Mouse (Mus musculus) midbrain, embryonic 10.5 days (tissue): ENCODE data around the gene 4930522H14Rik. TPM values are rescaled to one million over a fixed set of nuclear protein-coding genes. Genes with fewer than 3 reads are reported as not detected.

Experiments used
- DNase-seq: peaks from one replicate; pipeline ENCODE4 v3.0.0-alpha.2; 2017; ENCODE audit warnings: low spot score
- H3K27ac ChIP-seq: fragments of 300-500 bp; sonication (generic); replicated peaks from 2 replicates; pipeline ENCODE4 v1.5.1; 2016; ENCODE audit warnings: mild to moderate bottlenecking
- H3K27me3 ChIP-seq: fragments of 300-500 bp; sonication (generic); 2 replicates; pipeline ENCODE4 v1.6.1; 2016; ENCODE audit warnings: low read depth, mild to moderate bottlenecking; ENCODE audit not compliant: poor library complexity, severe bottlenecking
- H3K36me3 ChIP-seq: fragments of 300-500 bp; sonication (generic); 2 replicates; pipeline ENCODE4 v1.6.1; 2016; ENCODE audit warnings: mild to moderate bottlenecking, moderate library complexity
- H3K4me1 ChIP-seq: fragments of 300-500 bp; sonication (generic); 2 replicates; pipeline ENCODE4 v1.6.1; 2016
- H3K4me3 ChIP-seq: fragments of 300-500 bp; sonication (generic); 2 replicates; pipeline ENCODE4 v1.5.1; 2016; ENCODE audit warnings: mild to moderate bottlenecking, moderate library complexity
- H3K9me3 ChIP-seq: fragments of 300-500 bp; sonication (generic); replicated peaks from 2 replicates; pipeline ENCODE4 v1.6.1; 2016; ENCODE audit warnings: mild to moderate bottlenecking
- WGBS: fragments of 180-500 bp; shearing (Covaris S2); methylation state at CpG from one replicate; pipeline ENCODE4 v1.1.7; 2016; 5-methylcytosine and 5-hydroxymethylcytosine counted together
- polyA plus RNA-seq: library from polyadenylated mRNA; unstranded; fragments of >200 nt; fragmentation: Nextera tagmentation; extraction: Ambion mirVana; gene quantifications from 2 replicates; pipeline ENCODE4 v1.2.1, GENCODE M21; 2016

The 4930522H14Rik gene
- polyA plus RNA-seq, 1 experiment from 2014 or later, result not detected

DNA sequence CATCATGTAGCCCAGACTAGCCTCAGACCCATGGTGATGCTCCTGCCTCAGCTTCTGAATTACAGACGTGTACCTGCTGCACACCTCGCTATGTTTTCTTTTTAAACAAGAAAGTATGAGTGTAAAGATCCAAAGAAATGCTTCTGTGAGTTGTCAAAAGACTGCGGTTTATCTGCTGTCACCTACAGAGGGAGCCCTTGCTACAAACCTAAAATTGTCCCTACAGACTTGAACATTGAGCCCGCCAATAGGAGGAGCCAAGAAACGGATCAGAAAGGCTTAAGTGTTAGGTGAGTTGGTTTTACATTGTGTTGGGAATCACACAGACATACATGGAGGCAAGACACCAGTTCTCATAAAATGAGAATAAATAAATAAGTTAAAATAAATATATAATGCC, 26.2 kb downstream of the 4930522H14Rik start:
- WGBS, result 7% methylated on average over 5 of the region's 5 CpGs

DNA sequence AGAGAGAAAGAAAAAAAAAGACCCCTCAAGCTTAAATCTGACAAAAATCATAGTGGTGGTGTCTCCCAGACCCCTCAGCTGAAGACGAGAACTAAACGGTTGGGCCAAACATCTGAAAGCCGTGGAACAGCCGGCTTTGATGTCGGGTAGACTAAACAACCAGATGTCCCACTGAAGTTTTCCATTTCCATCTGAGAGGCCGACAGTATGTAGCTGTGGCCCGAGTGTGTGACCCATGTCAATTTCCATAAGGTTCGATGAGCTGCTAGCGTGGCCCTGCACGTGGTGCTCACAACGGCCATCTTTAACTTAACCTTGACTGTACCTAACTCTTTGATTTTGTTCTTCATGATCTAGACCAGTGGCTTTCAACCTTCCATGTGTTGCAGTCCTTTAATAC, 32.6 kb downstream of the 4930522H14Rik start:
- no peak overlapping the region for H3K27ac ChIP-seq
- H3K4me1 ChIP-seq, result no peaks in the 10 kb centered on the region
- H3K27me3 ChIP-seq, result no peaks in the 10 kb centered on the region
- no peak overlapping the region for H3K4me3 ChIP-seq
- H3K9me3 ChIP-seq, result no peaks in the 10 kb centered on the region
- no peak for DNase-seq
- no peaks in the 10 kb centered on the region for H3K36me3 ChIP-seq
- 85% methylated on average over 11 of the region's 11 CpGs for WGBS

More for the DNA sequence above, 26.2 kb downstream of the 4930522H14Rik start:
- H3K36me3 ChIP-seq, result no peaks in the 10 kb centered on the region
- no peaks in the 10 kb centered on the region for H3K27me3 ChIP-seq
- H3K9me3 ChIP-seq, result no peaks in the 10 kb centered on the region
- H3K4me1 ChIP-seq, result no peaks in the 10 kb centered on the region
- no peak overlapping the region for H3K4me3 ChIP-seq
- no peak overlapping the region for H3K27ac ChIP-seq
- peak; percentile 31 for DNase-seq

DNA sequence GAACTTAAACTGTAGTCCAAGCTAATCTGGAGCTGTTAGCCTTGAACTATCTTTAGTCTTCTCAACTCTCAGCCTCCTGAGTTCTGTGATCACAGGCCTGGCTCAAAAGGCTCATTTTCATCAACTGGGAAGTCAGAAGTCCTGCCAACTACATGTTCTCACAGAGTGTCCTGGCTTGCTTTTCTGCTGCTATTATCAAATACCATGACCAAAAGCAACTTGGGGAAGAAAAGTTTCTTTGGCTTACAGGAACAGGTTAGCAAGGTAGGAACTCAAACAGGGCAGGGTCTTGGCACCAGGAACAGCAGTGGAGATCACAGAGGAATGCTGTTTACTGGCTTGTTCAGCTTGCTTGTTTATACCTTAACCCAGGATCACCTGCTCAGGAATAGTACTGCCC, 37.5 kb downstream of the 4930522H14Rik start:
- Histone ChIP-seq H3K9me3 (no peaks in the 10 kb centered on the region), H3K27me3 (no peaks in the 10 kb centered on the region), H3K4me1 (no peaks in the 10 kb centered on the region), H3K27ac (no peak overlapping the region), H3K4me3 (no peak overlapping the region), H3K36me3 (no peaks in the 10 kb centered on the region)
- DNase-seq, result no peak

DNA sequence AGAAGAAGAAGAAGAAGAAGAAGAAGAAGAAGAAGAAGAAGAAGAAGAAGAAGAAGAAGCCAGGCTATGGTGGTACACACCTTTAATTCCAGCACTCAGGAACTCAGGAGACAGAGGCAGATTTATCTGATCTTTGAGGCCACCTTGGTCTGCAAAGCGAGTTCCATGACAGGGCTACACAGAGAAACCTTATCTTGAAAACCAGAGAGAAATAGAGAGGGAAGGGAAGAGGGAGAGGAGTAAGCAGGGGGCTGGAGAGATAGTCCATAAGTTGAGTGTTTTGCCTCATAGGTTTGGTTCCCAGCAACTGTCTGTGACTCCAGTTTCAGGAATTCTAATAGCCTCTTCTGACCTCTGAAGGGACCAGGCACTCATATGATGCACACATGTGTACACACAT, 42.3 kb downstream of the 4930522H14Rik start:
- H3K36me3 ChIP-seq, result no peaks in the 10 kb centered on the region
- WGBS, result 71% methylated on average over 1 of the region's 1 CpGs
- H3K27ac ChIP-seq, result no peak overlapping the region
- no peak overlapping the region for H3K4me3 ChIP-seq
- DNase-seq, result no peak
- H3K9me3 ChIP-seq, result no peaks in the 10 kb centered on the region
- no peaks in the 10 kb centered on the region for H3K27me3 ChIP-seq
- H3K4me1 ChIP-seq, result no peaks in the 10 kb centered on the region

DNA sequence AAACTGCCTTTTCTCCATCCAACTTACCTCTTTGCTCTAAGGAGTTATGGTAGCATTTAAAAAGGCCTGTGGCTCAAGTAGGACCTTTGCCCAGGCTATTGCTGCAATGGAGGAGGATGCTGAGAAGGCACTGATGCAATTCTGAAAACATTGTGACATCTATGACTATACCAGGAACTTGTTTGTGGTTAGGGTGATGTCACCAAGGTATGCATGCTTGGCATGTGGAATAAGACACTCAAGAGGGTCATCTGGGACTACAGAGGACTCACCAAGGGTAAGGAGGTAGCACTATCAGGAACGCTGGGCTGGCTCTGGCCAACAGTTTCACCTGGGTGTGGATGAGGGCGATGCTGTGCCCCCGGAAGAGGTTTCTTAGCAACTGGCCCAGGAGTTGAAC, 46.5 kb downstream of the 4930522H14Rik start, which contains the start of gene Rnf11:
TSS of gene Rnf11 (minus strand) at position 108 of the 400 bp plus-strand sequence.
- DNase-seq, result no peak
- Histone ChIP-seq H3K27me3 (no peaks in the 10 kb centered on the region), H3K9me3 (no peaks in the 10 kb centered on the region), H3K36me3 (no peaks in the 10 kb centered on the region), H3K4me1 (no peaks in the 10 kb centered on the region), H3K27ac (no peak within 1 kb of the TSS), H3K4me3 (no peak within 1 kb of the TSS)
- 73% methylated on average over 3 of the region's 3 CpGs for WGBS

DNA sequence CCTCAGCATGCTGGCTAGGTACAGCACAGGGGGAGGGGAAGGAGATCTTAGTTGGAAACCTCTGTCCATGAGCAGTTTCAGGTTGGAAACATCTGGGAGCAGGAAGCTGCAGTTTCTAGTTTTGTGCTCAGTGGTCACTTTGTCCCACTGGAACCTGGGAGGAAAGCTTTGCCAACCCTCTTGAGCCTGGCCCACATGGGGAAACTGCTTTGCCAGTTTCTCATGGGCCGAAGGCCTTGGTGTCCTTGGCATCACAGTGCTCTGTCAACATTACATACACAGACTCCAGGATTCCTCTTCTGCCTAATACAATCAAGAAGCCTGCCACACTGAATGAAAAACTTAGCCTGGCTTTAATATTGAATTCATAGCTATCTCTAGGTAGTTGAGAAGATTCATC, 48.4 kb downstream of the 4930522H14Rik start:
- no peaks in the 10 kb centered on the region for H3K4me1 ChIP-seq
- H3K9me3 ChIP-seq, result no peaks in the 10 kb centered on the region
- H3K27me3 ChIP-seq, result no peaks in the 10 kb centered on the region
- H3K27ac ChIP-seq, result no peak overlapping the region
- DNase-seq, result no peak
- H3K36me3 ChIP-seq, result no peaks in the 10 kb centered on the region
- 91% methylated on average over 1 of the region's 1 CpGs for WGBS
- H3K4me3 ChIP-seq, result no peak overlapping the region

DNA sequence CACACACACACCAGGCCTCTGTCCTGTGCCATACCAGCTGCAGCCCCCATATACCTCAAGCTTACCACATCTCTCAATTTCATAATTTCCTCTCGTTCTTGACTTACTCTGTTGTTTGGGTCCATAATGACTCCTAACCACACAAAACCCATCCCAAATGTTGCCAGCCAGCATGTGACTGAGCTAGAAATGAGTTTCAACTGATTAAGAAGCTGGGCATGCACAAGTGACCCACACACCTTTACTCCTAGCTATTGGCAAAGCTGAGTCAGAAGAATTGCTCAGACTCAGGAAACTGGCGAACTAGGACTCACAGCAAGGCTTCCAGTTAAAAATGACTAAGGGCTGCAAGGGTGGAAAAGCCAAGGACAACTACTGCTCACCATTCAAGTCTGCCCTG, 49.7 kb downstream of the 4930522H14Rik start:
- H3K4me1 ChIP-seq, result no peaks in the 10 kb centered on the region
- no peaks in the 10 kb centered on the region for H3K27me3 ChIP-seq
- 88% methylated on average over 2 of the region's 2 CpGs for WGBS
- no peak overlapping the region for H3K27ac ChIP-seq
- DNase-seq, result no peak
- H3K36me3 ChIP-seq, result no peaks in the 10 kb centered on the region
- H3K9me3 ChIP-seq, result no peaks in the 10 kb centered on the region
- no peak overlapping the region for H3K4me3 ChIP-seq

DNA sequence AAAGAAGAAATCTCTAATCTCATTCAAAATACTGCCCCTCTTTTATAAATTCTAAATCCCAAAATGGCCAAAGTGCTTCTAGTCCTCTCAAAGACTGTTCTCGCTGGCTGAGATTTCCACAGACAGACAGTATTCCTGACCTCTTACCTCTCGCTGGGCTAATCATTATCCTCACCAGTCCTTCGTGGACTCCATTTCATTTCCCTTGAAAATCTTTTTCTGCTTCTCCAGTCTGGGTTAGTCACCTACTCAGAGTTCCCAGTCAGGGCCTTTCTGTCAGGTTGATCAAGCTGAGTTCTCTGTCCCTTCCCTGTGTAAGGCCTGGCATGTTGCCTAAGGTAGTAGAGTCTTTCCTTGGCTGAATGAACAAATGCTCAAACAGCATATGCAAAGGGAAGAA, 53.6 kb downstream of the 4930522H14Rik start:
- Histone ChIP-seq H3K36me3 (peaks cover 7% of the 10 kb centered on the region), H3K27ac (no peak overlapping the region), H3K4me3 (no peak overlapping the region), H3K27me3 (no peaks in the 10 kb centered on the region), H3K9me3 (no peaks in the 10 kb centered on the region), H3K4me1 (peaks cover 12% of the 10 kb centered on the region)
- WGBS, result 90% methylated on average over 3 of the region's 3 CpGs
- DNase-seq, result no peak

DNA sequence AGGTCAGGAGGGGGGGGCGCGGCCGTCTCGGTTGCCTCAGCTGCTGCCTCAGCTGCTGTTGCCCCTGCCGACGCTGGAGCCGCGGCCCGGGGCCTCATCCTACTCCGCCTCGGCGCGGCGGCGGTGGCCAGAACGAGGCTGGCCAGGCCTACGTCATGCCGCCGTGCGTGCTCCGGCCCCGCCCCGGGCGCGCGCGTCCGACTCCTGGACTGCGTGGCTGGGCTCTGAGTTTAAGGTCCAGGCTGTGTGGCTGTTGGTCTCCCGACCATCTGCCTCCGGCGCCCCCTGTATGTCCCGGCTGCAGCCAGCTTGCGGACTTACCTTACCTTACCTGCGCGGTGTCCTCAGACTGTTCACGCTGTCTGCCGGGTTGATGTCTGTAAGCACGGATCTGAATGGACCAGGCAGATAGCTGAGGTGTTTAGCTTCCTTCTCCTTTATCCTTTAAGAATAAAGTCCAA, 54.5 kb downstream of the 4930522H14Rik start:
- DNase-seq, result peak; percentile 94
- Histone ChIP-seq H3K4me1 (peaks cover 12% of the 10 kb centered on the region), H3K27ac (peak overlapping the region; percentile 98), H3K36me3 (peaks cover 15% of the 10 kb centered on the region), H3K9me3 (no peaks in the 10 kb centered on the region), H3K4me3 (peak overlapping the region; percentile 89), H3K27me3 (no peaks in the 10 kb centered on the region)
- under 1% methylated on average over 39 of the region's 39 CpGs for WGBS

DNA sequence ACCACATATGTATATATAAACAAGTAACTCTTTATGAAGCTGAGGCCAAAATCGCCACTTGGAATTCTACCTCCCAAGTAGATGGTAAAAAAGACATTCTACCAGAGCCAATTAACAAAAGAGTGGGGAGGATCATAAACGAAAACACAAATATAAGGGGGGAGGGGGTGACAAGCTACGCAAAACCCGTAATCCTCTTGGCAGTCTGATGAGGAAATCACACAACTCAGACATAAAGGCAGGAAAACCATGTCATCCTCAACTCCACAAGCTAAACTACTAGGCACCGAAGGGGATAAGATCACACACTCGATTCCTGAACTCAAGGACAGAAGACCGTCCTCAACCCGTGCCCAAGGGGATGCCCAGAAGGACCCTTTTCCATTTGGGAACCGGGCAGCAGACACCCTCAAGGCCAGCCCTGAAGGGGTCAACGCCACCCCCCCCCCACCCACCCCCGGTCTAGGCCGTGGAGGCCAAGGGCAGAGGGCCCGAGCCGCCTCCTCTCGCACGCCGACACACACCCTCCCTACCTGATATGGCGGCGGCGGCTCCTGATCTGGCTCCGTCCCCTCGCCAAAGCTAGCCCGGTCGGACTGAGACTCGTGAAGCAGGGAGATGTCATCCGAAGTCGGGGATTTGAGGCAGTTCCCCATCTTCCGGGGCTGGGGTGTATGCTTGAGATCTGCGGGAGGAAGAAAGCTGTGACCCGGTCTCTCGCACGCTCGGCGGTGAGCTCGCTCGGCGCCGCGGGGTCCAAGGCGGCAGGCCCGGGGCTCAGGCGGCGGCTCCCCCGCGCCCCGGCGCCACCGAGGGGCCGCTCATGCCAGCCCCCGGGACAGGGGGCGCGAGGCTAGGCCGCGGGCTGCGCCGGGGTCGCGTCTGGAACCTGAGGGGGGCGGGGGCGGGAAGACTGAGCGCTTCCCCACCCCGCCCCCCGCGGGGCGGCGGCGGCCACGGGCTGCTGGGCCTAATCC, 55.2 kb downstream of the 4930522H14Rik start:
- Histone ChIP-seq H3K4me3 (peak overlapping the region; percentile 89), H3K36me3 (peaks cover 15% of the 10 kb centered on the region), H3K27me3 (no peaks in the 10 kb centered on the region), H3K27ac (peak overlapping the region; percentile 98), H3K9me3 (no peaks in the 10 kb centered on the region), H3K4me1 (peaks cover 12% of the 10 kb centered on the region)
- WGBS, result 1% methylated on average over 68 of the region's 68 CpGs
- peak; percentile 76 for DNase-seq

DNA sequence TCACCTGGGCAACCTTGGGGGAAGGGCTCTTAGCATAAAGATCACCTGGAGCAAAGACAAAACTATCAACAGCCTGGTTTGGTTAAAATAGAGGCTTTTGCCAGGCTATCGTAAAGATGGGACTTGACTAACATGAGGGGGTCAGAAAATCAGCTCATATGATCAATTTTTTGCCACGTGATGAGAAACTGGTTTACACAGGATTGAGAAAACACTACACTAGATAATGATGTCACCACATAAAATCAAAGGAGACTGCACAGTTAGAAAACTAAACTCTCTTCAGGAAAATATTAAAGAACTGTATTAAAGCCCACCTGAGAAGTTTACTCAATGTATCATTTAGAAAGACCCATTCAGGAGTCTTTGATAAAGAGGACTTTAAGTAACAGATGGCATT, 56.0 kb downstream of the 4930522H14Rik start:
- H3K4me3 ChIP-seq, result peak overlapping the region; percentile 89
- H3K36me3 ChIP-seq, result peaks cover 15% of the 10 kb centered on the region
- H3K9me3 ChIP-seq, result no peaks in the 10 kb centered on the region
- 0 out of 2 replicates have a peak overlapping the region, but pooled peaks have one; percentile 98 for H3K27ac ChIP-seq
- H3K4me1 ChIP-seq, result peaks cover 12% of the 10 kb centered on the region
- WGBS, result 68% methylated on average over 2 of the region's 2 CpGs
- no peaks in the 10 kb centered on the region for H3K27me3 ChIP-seq
- no peak for DNase-seq

DNA sequence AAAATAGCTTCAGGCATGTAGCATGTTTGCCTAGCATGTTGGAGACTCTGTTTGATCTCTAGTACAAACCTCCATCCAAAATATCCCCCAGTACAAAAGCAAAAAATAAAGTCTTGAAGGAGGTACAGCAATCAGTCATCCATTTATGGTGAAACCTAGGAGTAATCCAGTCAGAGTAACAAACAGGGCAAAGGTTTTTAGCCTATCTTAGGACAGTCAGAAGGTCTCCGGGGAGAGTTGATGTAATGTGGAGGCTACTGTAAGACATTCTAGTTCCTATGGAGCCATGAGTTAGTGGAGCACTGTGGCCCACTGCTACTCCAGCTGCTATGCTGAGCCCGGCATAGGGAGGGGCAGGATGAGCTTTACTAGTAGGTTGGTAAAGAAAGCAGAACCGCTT, 58.5 kb downstream of the 4930522H14Rik start:
- DNase-seq, result no peak
- Histone ChIP-seq H3K4me3 (no peak overlapping the region), H3K27me3 (no peaks in the 10 kb centered on the region), H3K27ac (no peak overlapping the region), H3K4me1 (peaks cover 12% of the 10 kb centered on the region), H3K36me3 (peaks cover 15% of the 10 kb centered on the region), H3K9me3 (no peaks in the 10 kb centered on the region)
- 93% methylated on average over 3 of the region's 3 CpGs for WGBS

DNA sequence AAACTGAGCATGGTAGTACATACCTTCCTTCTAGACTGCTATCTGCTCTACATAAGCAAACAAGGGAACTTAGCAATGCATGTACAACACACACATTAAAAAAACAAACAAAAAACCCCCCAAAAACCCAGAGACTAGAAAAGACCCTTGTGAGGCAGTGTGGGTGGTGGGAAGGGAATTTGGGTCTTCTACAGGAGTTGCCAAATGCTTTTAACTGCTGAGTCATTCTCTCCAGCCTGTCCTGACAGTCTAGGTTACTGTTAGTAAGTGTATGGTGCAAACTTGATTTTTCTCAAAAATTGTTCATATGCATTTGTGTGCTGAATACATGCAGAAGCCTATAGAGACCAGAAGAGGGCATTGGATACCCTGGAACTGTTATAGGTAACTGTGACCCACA, 59.5 kb downstream of the 4930522H14Rik start:
- H3K36me3 ChIP-seq, result peaks cover 15% of the 10 kb centered on the region
- H3K27ac ChIP-seq, result no peak overlapping the region
- no peaks in the 10 kb centered on the region for H3K27me3 ChIP-seq
- no peak for DNase-seq
- H3K4me3 ChIP-seq, result no peak overlapping the region
- peaks cover 12% of the 10 kb centered on the region for H3K4me1 ChIP-seq
- H3K9me3 ChIP-seq, result no peaks in the 10 kb centered on the region
